Mouse (Mus musculus) limb, embryonic 10.5 days (tissue): Measurements from ENCODE around the gene Krtap7-1. TPM values are rescaled to one million over a fixed set of nuclear protein-coding genes. Genes with fewer than 3 reads are reported as not detected.

Source experiments
- DNase-seq: peaks from one replicate; pipeline ENCODE4 v3.0.0-alpha.2; 2017; ENCODE audit warnings: low spot score
- H3K27ac ChIP-seq: fragments of 300-500 bp; sonication (generic); 2 replicates; pipeline ENCODE4 v1.5.1; 2016; ENCODE audit warnings: mild to moderate bottlenecking
- H3K27me3 ChIP-seq: fragments of 300-500 bp; sonication (generic); 2 replicates; pipeline ENCODE4 v1.6.1; 2016; ENCODE audit warnings: low read depth, mild to moderate bottlenecking; ENCODE audit not compliant: poor library complexity, severe bottlenecking
- H3K36me3 ChIP-seq: fragments of 300-500 bp; sonication (generic); 2 replicates; pipeline ENCODE4 v1.6.1; 2016; ENCODE audit warnings: mild to moderate bottlenecking, moderate library complexity
- H3K4me1 ChIP-seq: fragments of 300-500 bp; sonication (generic); 2 replicates; pipeline ENCODE4 v1.6.1; 2016
- H3K4me3 ChIP-seq: fragments of 300-500 bp; sonication (generic); 2 replicates; pipeline ENCODE4 v1.5.1; 2016; ENCODE audit warnings: mild to moderate bottlenecking, moderate library complexity
- H3K9me3 ChIP-seq: fragments of 300-500 bp; sonication (generic); replicated peaks from 2 replicates; pipeline ENCODE4 v1.6.1; 2016; ENCODE audit warnings: mild to moderate bottlenecking
- WGBS: fragments of 180-500 bp; shearing (Covaris S2); methylation state at CpG from one replicate; pipeline ENCODE4 v1.1.7; 2016; 5-methylcytosine and 5-hydroxymethylcytosine counted together
- polyA plus RNA-seq: library from polyadenylated mRNA; unstranded; fragments of >200 nt; fragmentation: Nextera tagmentation; extraction: Ambion mirVana; gene quantifications from 2 replicates; pipeline ENCODE4 v1.2.1, GENCODE M21; 2016

The Krtap7-1 gene
- polyA plus RNA-seq, 1 experiment from 2014 or later: not detected

GRCm38 (mm10) chr16:89497002-89497401 is 11.1 kb downstream of the Krtap7-1 start:
- no peaks in the 10 kb centered on the region for H3K27me3 ChIP-seq
- H3K4me1 ChIP-seq: no peaks in the 10 kb centered on the region
- no peaks in the 10 kb centered on the region for H3K36me3 ChIP-seq
- no peak overlapping the region for H3K4me3 ChIP-seq
- no peak overlapping the region for H3K27ac ChIP-seq
- WGBS: 91% methylated on average over 5 of the region's 5 CpGs
- DNase-seq: no peak
- H3K9me3 ChIP-seq: no peaks in the 10 kb centered on the region

- no peaks in the 10 kb centered on the region for H3K4me1 ChIP-seq
- no peaks in the 10 kb centered on the region for H3K36me3 ChIP-seq
- no peaks in the 10 kb centered on the region for H3K27me3 ChIP-seq
- no peaks in the 10 kb centered on the region for H3K9me3 ChIP-seq
- 92% methylated on average over 7 of the region's 7 CpGs for WGBS
- no peak overlapping the region for H3K27ac ChIP-seq
- H3K4me3 ChIP-seq: no peak overlapping the region
- DNase-seq: no peak
These were observed 12.5 kb downstream of the Krtap7-1 start for GRCm38 (mm10) chr16:89495394-89496153.

GRCm38 (mm10) chr16:89487852-89488251 is 20.3 kb downstream of the Krtap7-1 start, which contains the start of gene Krtap8-1:
TSS of gene Krtap8-1 (minus strand) at chr16:89487952.
- Histone ChIP-seq H3K27ac (no peak within 1 kb of the TSS), H3K36me3 (no peaks in the 10 kb centered on the region), H3K9me3 (no peaks in the 10 kb centered on the region), H3K4me1 (no peaks in the 10 kb centered on the region), H3K4me3 (no peak within 1 kb of the TSS), H3K27me3 (no peaks in the 10 kb centered on the region)
- no peak for DNase-seq
- 88% methylated on average over 7 of the region's 7 CpGs for WGBS

GRCm38 (mm10) chr16:89477679-89478314 is 30.3 kb downstream of the Krtap7-1 start:
- H3K9me3 ChIP-seq: no peaks in the 10 kb centered on the region
- DNase-seq: no peak
- H3K27ac ChIP-seq: no peak overlapping the region
- no peaks in the 10 kb centered on the region for H3K4me1 ChIP-seq
- 92% methylated on average over 12 of the region's 12 CpGs for WGBS
- no peaks in the 10 kb centered on the region for H3K27me3 ChIP-seq
- no peak overlapping the region for H3K4me3 ChIP-seq
- H3K36me3 ChIP-seq: no peaks in the 10 kb centered on the region

GRCm38 (mm10) chr16:89461189-89461588 is 46.9 kb downstream of the Krtap7-1 start:
- H3K27ac ChIP-seq: no peak overlapping the region
- H3K4me1 ChIP-seq: no peaks in the 10 kb centered on the region
- no peaks in the 10 kb centered on the region for H3K36me3 ChIP-seq
- whole genome bisulfite sequencing: 88% methylated on average over 5 of the region's 5 CpGs
- H3K27me3 ChIP-seq: no peaks in the 10 kb centered on the region
- DNase-seq: no peak
- no peak overlapping the region for H3K4me3 ChIP-seq
- no peaks in the 10 kb centered on the region for H3K9me3 ChIP-seq

Other genes with a start within 250 kb of the Krtap7-1 start
- not detected in 2 replicates for gene Krtap21-1, start 104.5 kb downstream of the Krtap7-1 start, polyA plus RNA-seq
- gene Krtap6-2, start 88.2 kb downstream of the Krtap7-1 start, polyA plus RNA-seq: not detected in 2 replicates
- not detected in 2 replicates for gene Krtap8-1, start 20.4 kb downstream of the Krtap7-1 start, polyA plus RNA-seq
- gene Krtap11-1, start 62.9 kb upstream of the Krtap7-1 start, polyA plus RNA-seq: not detected in 2 replicates